Mouse (Mus musculus): ENCODE measurements around the gene Pacsin2.
A peak's percentile ranks its signal among the peaks of the same experiment; 100 is the strongest.
"Not testable (repeated sequence)": the region's sequence is repeated elsewhere in the genome, so short reads cannot be mapped to it uniquely, and the experiment has no call there.

The Pacsin2 gene

GRCm38 (mm10) chr15:83464083-83464904, at the start of gene Pacsin2:
Pacsin2 (minus strand) TSS chr15:83464606.
- DNase-seq (ENCODE audit: low spot score in 2 of 2): peak; percentile 97 to 99

DNA sequence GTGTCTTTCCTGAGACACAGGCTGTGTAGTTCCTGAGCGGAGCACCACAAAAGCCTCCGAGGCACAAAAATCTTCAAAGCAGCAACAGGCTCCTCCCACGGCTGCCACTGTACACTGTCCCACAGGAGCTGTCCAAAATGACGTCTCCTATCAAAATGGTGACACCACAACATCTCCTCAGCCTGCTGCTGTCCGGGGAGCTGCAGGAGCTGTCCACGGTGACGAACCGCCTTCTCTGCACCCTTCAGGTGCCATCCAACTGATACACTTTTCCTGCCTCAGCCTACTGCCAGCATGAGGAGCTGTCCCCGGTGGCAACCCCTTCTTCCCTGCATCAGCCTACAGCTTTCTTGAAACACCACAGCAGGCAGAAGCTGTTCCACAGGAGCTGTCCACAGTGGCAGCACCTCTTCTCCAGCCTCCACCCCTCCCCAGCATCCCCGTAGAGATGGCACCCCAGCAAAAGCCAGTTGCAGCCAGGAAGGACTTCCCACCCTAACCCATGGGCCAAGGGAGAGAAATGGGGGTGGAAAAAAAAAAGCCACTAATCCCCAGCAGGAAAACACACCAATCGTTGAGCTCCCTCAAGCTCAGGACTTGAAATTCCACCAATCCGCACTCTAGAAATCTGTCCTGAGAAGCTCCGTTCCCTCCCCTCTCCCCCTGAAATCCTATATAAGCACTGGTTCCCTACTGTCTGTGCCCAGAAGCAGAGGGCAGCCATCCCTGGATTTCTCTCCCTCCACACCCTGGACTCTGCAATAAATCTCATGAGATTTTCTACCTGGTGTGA, 48.3 kb upstream of the Pacsin2 start:
- no peak for DNase-seq (ENCODE audit: low spot score in 2 of 2)

DNA sequence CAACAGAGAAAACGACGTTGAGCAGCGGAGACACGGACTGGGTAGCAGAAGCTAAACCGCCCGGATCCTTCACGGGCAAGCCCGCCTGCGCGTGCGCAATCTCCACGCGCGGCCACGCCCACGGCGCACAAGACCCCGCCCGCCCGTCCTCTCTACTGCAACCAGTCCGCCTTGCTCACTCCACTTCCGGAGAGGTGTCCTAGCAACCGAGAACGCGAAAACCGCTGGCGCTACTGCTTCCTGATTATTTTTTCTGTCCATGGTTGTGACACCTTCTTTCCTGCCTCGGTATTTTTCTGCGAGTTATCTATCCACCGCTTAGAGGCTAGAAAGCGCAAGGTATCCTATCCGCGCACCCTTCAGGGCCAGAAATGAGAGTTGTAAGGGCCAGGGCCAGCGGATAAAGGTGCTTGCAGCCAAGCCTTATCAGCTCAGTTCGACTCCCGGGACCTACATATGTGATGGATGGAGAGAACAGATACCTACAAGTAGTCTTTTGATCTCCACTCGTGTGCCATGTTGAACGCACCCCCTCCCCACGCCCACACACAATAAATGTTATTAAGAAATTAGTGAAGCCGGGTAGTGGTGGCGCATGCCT, 46.5 kb upstream of the Pacsin2 start, which contains the start of gene Ttll1:
TSS of gene Ttll1 (minus strand) at position 89 of the 601 bp plus-strand sequence.
- peak; percentile 96 for DNase-seq (ENCODE audit: low spot score in 2 of 2)

- DNase-seq (ENCODE audit: low spot score in 2 of 2): no peak
These were observed 45.8 kb upstream of the Pacsin2 start for GRCm38 (mm10) chr15:83509950-83510804.

- not testable (repeated sequence) for DNase-seq (ENCODE audit: low spot score in 2 of 2)
These were observed 37.1 kb upstream of the Pacsin2 start for GRCm38 (mm10) chr15:83501483-83501882.

- no peak for DNase-seq (ENCODE audit: low spot score in 2 of 2)
These were observed 35.9 kb upstream of the Pacsin2 start for GRCm38 (mm10) chr15:83500352-83500751.

DNA sequence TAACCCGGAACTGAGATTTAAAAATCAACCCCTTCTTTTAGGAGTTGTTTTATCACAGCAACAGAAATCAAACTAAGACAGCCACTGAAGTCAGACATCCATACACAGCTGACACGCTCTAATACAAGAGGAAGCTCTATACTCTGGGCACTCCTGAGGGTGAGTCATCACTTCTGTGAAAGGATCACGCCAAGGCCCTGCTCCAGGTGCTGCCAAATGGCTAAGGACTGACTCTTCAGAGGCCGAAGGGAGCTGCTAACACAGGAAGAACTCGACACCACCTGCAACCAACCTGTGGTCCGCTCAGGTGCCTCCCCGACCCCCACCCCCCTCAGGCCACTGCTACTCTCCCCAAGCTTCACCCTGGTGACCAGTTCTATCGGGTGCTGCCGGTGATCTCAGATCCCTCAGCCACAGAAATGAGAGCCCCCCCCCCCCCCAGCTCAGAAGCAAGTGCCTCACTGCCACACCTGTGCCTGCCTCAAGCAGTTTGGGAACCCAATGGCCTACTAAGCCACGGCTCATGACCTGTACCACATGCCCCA, 34.9 kb upstream of the Pacsin2 start:
- no peak for DNase-seq (ENCODE audit: low spot score in 2 of 2)

- no peak for DNase-seq (ENCODE audit: low spot score in 2 of 2)
These were observed 32.9 kb upstream of the Pacsin2 start for GRCm38 (mm10) chr15:83497299-83497698.

GRCm38 (mm10) chr15:83495787-83496367, 31.5 kb upstream of the Pacsin2 start:
- no peak for DNase-seq (ENCODE audit: low spot score in 2 of 2)

GRCm38 (mm10) chr15:83495195-83495594, 30.8 kb upstream of the Pacsin2 start:
- no peak for DNase-seq (ENCODE audit: low spot score in 2 of 2)

- DNase-seq (ENCODE audit: low spot score in 2 of 2): no peak
These were observed 30.1 kb upstream of the Pacsin2 start for GRCm38 (mm10) chr15:83494572-83494920.

GRCm38 (mm10) chr15:83493856-83494571, 29.6 kb upstream of the Pacsin2 start:
- no peak for DNase-seq (ENCODE audit: low spot score in 2 of 2)

GRCm38 (mm10) chr15:83491891-83492290, 27.5 kb upstream of the Pacsin2 start:
- no peak for DNase-seq (ENCODE audit: low spot score in 2 of 2)

DNA sequence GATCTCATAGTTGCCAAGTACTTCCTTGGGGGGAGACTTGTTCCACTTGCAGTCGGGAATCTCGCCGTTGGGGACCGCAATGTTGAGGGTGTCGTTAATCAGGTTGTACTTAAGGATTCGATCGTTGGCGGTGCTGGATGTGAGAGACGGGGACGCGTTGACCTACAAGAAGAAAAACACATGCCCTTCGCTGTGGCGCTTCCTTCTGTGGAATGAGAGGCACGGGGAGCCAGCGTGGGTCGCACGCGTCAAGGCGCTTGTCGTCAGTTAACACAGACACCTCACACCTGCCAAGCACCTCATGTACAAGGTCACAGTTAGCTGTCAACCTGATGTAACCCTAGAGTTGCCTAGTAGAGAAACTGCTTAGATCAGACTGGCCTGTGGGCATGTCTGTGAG, 25.1 kb upstream of the Pacsin2 start:
- no peak for DNase-seq (ENCODE audit: low spot score in 2 of 2)

DNA sequence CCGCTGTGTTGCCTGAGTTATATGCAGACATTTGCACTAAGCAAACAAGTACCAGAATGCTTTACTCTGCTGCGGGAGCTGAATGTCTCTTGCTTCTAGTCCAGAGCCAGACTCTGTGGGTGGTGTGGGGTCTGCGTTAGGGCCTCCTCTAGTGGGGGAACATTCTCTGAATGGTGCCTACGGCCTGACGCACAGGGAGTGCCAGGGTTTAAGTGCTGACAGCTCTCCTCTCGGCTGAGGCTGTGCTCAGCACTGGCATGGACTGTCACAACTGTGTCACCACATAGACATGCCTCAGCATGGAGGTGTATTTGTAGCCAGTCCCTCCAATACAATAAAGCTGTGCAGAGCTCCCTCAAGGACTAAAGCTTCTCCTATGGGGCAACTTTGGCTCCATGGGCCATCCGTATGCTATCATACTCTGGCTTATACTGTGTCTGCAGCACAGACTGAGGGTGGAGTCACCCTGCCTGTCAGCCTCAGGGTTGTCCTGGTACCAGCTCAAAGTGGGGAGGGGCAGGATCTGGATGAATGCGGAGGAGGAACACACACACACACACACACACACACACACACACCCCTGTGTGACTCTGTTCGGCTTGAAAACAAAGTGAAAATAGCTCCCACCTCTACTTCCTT, 23.2 kb upstream of the Pacsin2 start:
- no peak for DNase-seq (ENCODE audit: low spot score in 2 of 2)

- no peak for DNase-seq (ENCODE audit: low spot score in 2 of 2)
These were observed 19.9 kb upstream of the Pacsin2 start for GRCm38 (mm10) chr15:83484311-83484710.

DNA sequence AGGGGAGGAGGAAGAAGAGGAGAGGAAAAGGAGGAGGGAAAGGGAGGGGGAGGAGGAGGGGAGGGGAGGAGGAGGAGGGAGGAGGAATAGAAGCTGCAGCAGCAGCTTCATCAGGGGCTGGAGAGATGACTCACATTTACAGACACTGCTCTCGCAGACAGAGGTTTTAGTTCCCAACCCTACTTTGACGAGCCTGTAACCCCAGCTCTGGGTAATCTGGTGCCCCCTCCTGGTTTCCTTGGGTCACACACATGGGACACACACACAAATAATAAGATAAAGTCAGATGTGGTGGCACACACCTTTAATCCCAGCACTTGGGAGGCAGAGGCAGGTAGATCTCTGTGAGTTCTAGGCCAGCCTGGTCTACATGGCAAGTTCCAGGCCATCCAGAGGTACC, 19.1 kb upstream of the Pacsin2 start:
- no peak for DNase-seq (ENCODE audit: low spot score in 2 of 2)

DNA sequence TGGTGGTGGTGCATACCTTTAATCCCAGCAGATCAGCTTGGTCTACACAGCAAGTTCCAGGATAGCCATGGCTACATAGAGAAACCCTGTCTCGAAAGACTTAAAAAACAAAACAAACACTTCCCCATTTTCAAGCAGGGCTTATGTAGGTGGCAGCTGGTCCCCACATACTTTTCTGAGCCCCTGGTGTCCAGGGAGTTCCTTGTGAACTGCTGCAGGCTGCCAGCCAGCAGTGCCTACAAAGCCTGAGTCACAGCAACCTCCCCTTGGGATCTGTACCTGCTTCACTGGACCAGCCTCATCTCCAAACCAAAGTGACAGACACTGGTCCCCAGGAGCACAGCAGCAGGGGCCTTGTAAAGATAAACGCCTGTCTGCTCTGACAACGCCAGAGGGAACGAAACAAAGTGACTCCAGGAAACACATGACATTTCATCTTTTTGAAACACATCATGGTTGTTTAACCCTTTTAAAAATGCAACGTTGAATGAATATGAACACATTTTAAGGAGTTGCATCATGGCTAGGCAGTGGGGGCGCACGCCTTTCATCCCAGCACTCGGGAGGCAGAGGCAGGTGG, 18.3 kb upstream of the Pacsin2 start:
- no peak for DNase-seq (ENCODE audit: low spot score in 2 of 2)

- DNase-seq (ENCODE audit: low spot score in 2 of 2): no peak
These were observed 16.9 kb upstream of the Pacsin2 start for GRCm38 (mm10) chr15:83481236-83481780.

Measured in urinary bladder, postnatal 36 days (tissue).